Mouse (Mus musculus) intestine, postnatal 0 days (tissue): Measurements from ENCODE around the gene Ppp2r2c. TPM values are rescaled to one million over a fixed set of nuclear protein-coding genes. Genes with fewer than 3 reads are reported as not detected.

ENCODE experiments used
- ATAC-seq: fragments of 200-750 bp; cut with Nextera tagmentation; 2 replicates; pipeline ENCODE4 v1.8.0; 2017; ENCODE audit warnings: mild to moderate bottlenecking, moderate TSS enrichment, moderate library complexity
- H3K27ac ChIP-seq: fragments of 300-500 bp; sonication (generic); 2 replicates; pipeline ENCODE4 v1.5.1; 2014; ENCODE audit warnings: mild to moderate bottlenecking, low read depth, low read length, moderate library complexity
- H3K27me3 ChIP-seq: fragments of 300-500 bp; sonication (generic); replicated peaks from 2 replicates; pipeline ENCODE4 v1.6.1; 2014; ENCODE audit warnings: low read length, mixed read lengths; ENCODE audit not compliant: control insufficient read depth, insufficient read depth
- H3K36me3 ChIP-seq: fragments of 300-500 bp; sonication (generic); 2 replicates; pipeline ENCODE4 v1.6.1; 2014; ENCODE audit warnings: mild to moderate bottlenecking, moderate library complexity; ENCODE audit not compliant: control insufficient read depth, insufficient read depth
- H3K4me1 ChIP-seq: fragments of 300-500 bp; sonication (generic); replicated peaks from 2 replicates; pipeline ENCODE4 v1.6.1; 2014; ENCODE audit warnings: antibody characterized with exemption, low read length, mixed read lengths; ENCODE audit not compliant: control insufficient read depth, insufficient read depth
- H3K4me2 ChIP-seq: fragments of 300-500 bp; sonication (generic); replicated peaks from 2 replicates; pipeline ENCODE4 v1.6.1; 2014; ENCODE audit warnings: low read depth, mild to moderate bottlenecking, moderate library complexity
- H3K4me3 ChIP-seq: fragments of 300-500 bp; sonication (generic); 2 replicates; pipeline ENCODE4 v1.5.1; 2014; ENCODE audit warnings: low read depth, low read length
- H3K9ac ChIP-seq: fragments of 300-500 bp; sonication (generic); 2 replicates; pipeline ENCODE4 v1.6.1; 2014; ENCODE audit warnings: mild to moderate bottlenecking, low read depth, low read length
- H3K9me3 ChIP-seq: fragments of 300-500 bp; sonication (generic); 2 replicates; pipeline ENCODE4 v1.6.1; 2016; ENCODE audit warnings: mixed run types; ENCODE audit not compliant: control insufficient read depth
- CTCF ChIP-seq: sonication (generic); IDR thresholded peaks from 2 replicates; pipeline ENCODE4 v1.5.1; 2016; ENCODE audit warnings: low read depth, mild to moderate bottlenecking, control low read depth, antibody characterized with exemption, moderate library complexity
- WGBS: fragments of 180-500 bp; shearing (Covaris S2); extraction: QIAGEN DNeasy Blood & Tissue Kit; methylation state at CpG from one replicate; pipeline ENCODE4 v1.1.7; 2014; 5-methylcytosine and 5-hydroxymethylcytosine counted together
- polyA plus RNA-seq: library from polyadenylated mRNA; unstranded; fragments of >200 nt; fragmentation: Nextera tagmentation; extraction: Ambion mirVana; gene quantifications from 2 replicates; pipeline ENCODE4 v1.2.1, GENCODE M21; 2015

The Ppp2r2c gene
- polyA plus RNA-seq, 1 experiment from 2014 or later = 0.95 TPM

GRCm38 (mm10) chr5:36979631-36980030 lies 111.3 kb downstream of the Ppp2r2c start:
- ATAC-seq = no peak
- 61% methylated on average over 7 of the region's 7 CpGs for WGBS
- TF ChIP-seq CTCF = no peak

GRCm38 (mm10) chr5:36982271-36982670 lies 114.0 kb downstream of the Ppp2r2c start:
- no peak overlapping the region for H3K4me2 ChIP-seq
- no peaks in the 10 kb centered on the region for H3K27me3 ChIP-seq
- no peak overlapping the region for H3K27ac ChIP-seq
- no peaks in the 10 kb centered on the region for H3K9me3 ChIP-seq
- H3K4me1 ChIP-seq = no peaks in the 10 kb centered on the region
- 94% methylated on average over 4 of the region's 4 CpGs for WGBS
- H3K36me3 ChIP-seq = peaks cover 13% of the 10 kb centered on the region; the same call in 1 of the 2 replicates
- H3K9ac ChIP-seq = no peak overlapping the region
- TF ChIP-seq CTCF = no peak
- H3K4me3 ChIP-seq = no peak overlapping the region
- no peak for ATAC-seq

More at GRCm38 (mm10) chr5:36979631-36980030, 111.3 kb downstream of the Ppp2r2c start:
- no peak overlapping the region for H3K9ac ChIP-seq
- H3K4me2 ChIP-seq = no peak overlapping the region
- H3K27me3 ChIP-seq = no peaks in the 10 kb centered on the region
- H3K4me3 ChIP-seq = no peak overlapping the region
- H3K9me3 ChIP-seq = no peaks in the 10 kb centered on the region
- no peaks in the 10 kb centered on the region for H3K4me1 ChIP-seq
- H3K27ac ChIP-seq = 0 out of 2 replicates have a peak overlapping the region, but pooled peaks have one; percentile 7
- peaks cover 33% of the 10 kb centered on the region; the same call in 1 of the 2 replicates for H3K36me3 ChIP-seq

DNA sequence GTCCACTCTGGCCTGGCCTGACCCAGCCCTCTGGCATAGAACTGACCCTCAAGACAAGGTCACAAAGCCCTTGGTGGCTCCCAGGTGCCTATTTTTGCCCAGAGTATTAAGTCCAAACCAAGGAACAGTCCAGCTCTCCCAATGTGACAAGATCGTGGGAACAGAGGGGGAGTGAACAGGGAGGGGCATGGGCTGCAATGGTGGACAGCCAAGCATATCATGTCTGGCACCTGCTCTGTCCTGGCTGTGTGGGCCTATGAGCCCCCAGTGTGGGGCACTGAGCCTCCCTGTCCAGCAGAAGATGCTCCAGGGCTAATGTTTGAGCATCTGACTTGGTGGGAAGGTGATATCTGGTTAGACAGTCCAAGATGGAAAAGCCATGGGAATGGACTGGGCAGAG lies 118.3 kb downstream of the Ppp2r2c start:
- Histone ChIP-seq H3K9ac (no peak overlapping the region), H3K9me3 (no peaks in the 10 kb centered on the region), H3K27ac (no peak overlapping the region), H3K36me3 (no peaks in the 10 kb centered on the region; the same call in 1 of the 2 replicates), H3K4me1 (0 out of 2 replicates have a peak, but pooled peaks cover 4% of the 10 kb centered on the region), H3K4me3 (no peak overlapping the region), H3K27me3 (no peaks in the 10 kb centered on the region), H3K4me2 (no peak overlapping the region)
- TF ChIP-seq CTCF = no peak
- WGBS = 69% methylated on average over 1 of the region's 1 CpGs
- ATAC-seq = no peak

DNA sequence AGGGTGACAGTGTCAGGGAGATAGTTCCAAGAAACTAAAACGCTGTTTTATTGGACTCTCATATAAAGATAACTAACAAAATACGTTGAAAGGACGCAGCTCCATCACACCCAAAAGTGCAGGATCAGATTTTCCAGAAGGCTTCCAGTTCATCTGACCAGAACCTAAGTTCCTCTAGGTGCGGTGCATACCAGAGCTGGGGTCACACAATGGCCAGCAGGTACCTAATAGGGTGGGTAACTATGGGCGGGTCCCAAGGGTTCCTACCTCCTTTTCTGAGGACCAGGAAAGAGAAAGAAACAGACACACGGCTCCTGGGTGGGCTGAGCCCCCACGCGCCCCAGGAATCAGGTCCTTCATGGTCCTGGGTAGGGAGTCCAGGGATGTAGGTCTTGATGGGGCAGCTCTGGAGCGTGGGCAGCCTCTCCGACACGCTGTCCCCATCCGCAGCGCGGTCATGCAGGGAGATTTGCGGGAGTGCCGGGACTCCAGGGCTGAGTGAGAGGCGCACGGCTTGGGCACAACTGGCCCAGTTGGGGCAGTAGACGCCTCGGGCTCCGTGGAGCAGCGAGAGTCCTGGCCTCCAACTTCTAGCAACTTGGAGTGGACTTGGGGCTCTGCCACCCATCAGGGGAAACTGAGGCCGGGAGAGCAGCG lies 119.9 kb downstream of the Ppp2r2c start:
- Histone ChIP-seq H3K9me3 (no peaks in the 10 kb centered on the region), H3K9ac (peak overlapping the region; percentile 76), H3K4me3 (peak overlapping the region; percentile 79), H3K4me1 (0 out of 2 replicates have a peak, but pooled peaks cover 4% of the 10 kb centered on the region), H3K36me3 (no peaks in the 10 kb centered on the region), H3K4me2 (peak overlapping the region; percentile 96), H3K27ac (peak overlapping the region; percentile 71), H3K27me3 (no peaks in the 10 kb centered on the region)
- WGBS = 5% methylated on average over 24 of the region's 24 CpGs
- no peak for ATAC-seq
- TF ChIP-seq CTCF = 0 out of 2 replicates have a peak, but pooled peaks have one; percentile 45

DNA sequence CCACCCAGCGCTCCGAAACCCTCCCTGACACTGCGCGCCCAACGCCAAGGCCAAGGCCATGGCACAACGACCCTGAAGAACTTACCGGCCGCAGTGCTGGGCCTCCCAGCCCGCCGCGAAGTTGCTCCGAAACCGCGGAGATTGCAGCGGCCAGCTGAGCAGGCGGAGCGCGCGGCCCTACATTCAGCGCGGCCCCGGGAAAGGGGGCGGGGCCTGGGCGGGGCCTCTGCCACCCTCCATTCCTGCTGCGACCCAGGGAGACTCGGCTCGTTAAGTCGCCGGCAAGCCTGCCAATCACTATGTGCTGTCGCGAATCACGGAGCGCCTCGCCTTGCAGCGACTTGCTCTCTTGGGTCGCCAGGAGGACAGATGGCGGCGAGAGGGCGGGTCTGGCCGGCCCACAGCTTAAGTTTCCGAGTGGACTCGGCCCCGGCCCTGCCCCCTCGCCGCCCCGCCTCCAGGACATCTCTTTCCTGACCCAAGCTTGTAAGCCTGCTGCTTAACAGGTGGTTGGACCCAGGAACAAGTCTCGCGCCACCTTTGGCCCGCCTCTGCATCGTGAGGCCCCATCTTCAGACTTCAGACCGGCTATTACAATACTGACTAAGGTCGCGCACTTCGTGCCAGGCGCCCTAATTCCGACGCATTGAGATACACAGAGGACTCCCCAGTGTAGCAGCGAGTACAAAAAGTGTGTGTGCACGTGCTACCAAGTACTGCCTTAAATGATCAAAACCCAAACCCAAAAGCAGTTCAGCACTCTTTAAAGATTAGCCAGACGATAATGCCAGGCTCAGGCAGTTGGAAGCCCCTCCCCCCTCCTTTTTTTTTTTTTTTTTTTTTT lies 120.7 kb downstream of the Ppp2r2c start, which contains the start of gene Wfs1:
TSS of gene Wfs1 (minus strand) at position 425 of the 844 bp plus-strand sequence.
- WGBS = 2% methylated on average over 60 of the region's 60 CpGs
- peak; percentile 58 for TF ChIP-seq CTCF
- Histone ChIP-seq H3K36me3 (no peaks in the 10 kb centered on the region), H3K4me3 (peak within 1 kb of the TSS; percentile 79), H3K4me2 (peak within 1 kb of the TSS; percentile 96), H3K27ac (peak within 1 kb of the TSS; percentile 87), H3K27me3 (no peaks in the 10 kb centered on the region), H3K4me1 (0 out of 2 replicates have a peak, but pooled peaks cover 4% of the 10 kb centered on the region), H3K9me3 (no peaks in the 10 kb centered on the region), H3K9ac (peak within 1 kb of the TSS; percentile 76)
- peak; percentile 98 for ATAC-seq

DNA sequence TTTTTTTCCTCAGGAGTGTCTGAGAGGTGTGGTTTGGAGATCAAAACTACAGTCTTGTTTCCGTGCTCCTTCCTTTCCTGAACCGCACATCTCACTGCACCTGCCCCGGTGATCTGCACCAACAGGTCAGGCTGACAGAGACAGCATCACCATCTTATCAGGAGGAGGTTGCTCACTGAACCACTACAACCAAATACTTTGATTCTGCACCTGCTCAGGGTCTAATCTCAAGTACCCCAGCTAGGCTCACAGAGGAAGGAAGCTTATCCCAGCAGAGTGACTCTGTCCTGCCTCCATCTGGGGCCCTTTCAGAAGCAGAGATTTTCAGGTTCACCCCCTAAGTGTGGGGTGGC lies 121.3 kb downstream of the Ppp2r2c start:
- peak; percentile 35; the same call in 1 of the 2 replicates for ATAC-seq
- 2% methylated on average over 3 of the region's 3 CpGs for WGBS
- Histone ChIP-seq H3K27ac (peak overlapping the region; percentile 87), H3K4me1 (0 out of 2 replicates have a peak, but pooled peaks cover 4% of the 10 kb centered on the region), H3K4me3 (peak overlapping the region; percentile 79), H3K36me3 (no peaks in the 10 kb centered on the region), H3K9ac (no peak overlapping the region), H3K9me3 (no peaks in the 10 kb centered on the region), H3K4me2 (peak overlapping the region; percentile 96), H3K27me3 (no peaks in the 10 kb centered on the region)
- no peak for TF ChIP-seq CTCF
